Mouse (Mus musculus) liver, embryonic 12.5 days (tissue): ENCODE results near the gene Adra2c. TPM values are rescaled to one million over a fixed set of nuclear protein-coding genes. Genes with fewer than 3 reads are reported as not detected.
A peak's percentile ranks its signal among the peaks of the same experiment; 100 is the strongest.

ENCODE experiments used
- ATAC-seq: fragments of 200-750 bp; cut with Nextera tagmentation; 2 replicates; pipeline ENCODE4 v1.8.0; 2017; ENCODE audit warnings: moderate number of reproducible peaks, mild to moderate bottlenecking, moderate library complexity
- H3K27ac ChIP-seq: fragments of 300-500 bp; sonication (generic); 2 replicates; pipeline ENCODE4 v1.5.1; 2016; ENCODE audit warnings: mild to moderate bottlenecking
- H3K27me3 ChIP-seq: fragments of 300-500 bp; sonication (generic); replicated peaks from 2 replicates; pipeline ENCODE4 v1.6.1; 2016; ENCODE audit warnings: mild to moderate bottlenecking, moderate library complexity
- H3K36me3 ChIP-seq: fragments of 300-500 bp; sonication (generic); 2 replicates; pipeline ENCODE4 v1.6.1; 2016; ENCODE audit warnings: mild to moderate bottlenecking, moderate library complexity
- H3K4me1 ChIP-seq: fragments of 300-500 bp; sonication (generic); 2 replicates; pipeline ENCODE4 v1.6.1; 2016
- H3K4me2 ChIP-seq: fragments of 300-500 bp; sonication (generic); 2 replicates; pipeline ENCODE4 v1.6.1; 2016; ENCODE audit warnings: mild to moderate bottlenecking, moderate library complexity
- H3K4me3 ChIP-seq: fragments of 300-500 bp; sonication (generic); 2 replicates; pipeline ENCODE4 v1.5.1; 2016; ENCODE audit warnings: mild to moderate bottlenecking, moderate library complexity
- H3K9ac ChIP-seq: fragments of 300-500 bp; sonication (generic); 2 replicates; pipeline ENCODE4 v1.6.1; 2016; ENCODE audit warnings: mild to moderate bottlenecking, moderate library complexity
- H3K9me3 ChIP-seq: fragments of 300-500 bp; sonication (generic); replicated peaks from 2 replicates; pipeline ENCODE4 v1.6.1; 2016; ENCODE audit warnings: mild to moderate bottlenecking, moderate library complexity
- WGBS: fragments of 180-500 bp; shearing (Covaris S2); methylation state at CpG from one replicate; pipeline ENCODE4 v1.1.7; 2016; ENCODE audit not compliant: insufficient replicate concordance; 5-methylcytosine and 5-hydroxymethylcytosine counted together
- polyA plus RNA-seq: library from polyadenylated mRNA; unstranded; fragments of >200 nt; fragmentation: Nextera tagmentation; extraction: Ambion mirVana; gene quantifications from 2 replicates; pipeline ENCODE4 v1.2.1, GENCODE M21; 2016

The Adra2c gene
- polyA plus RNA-seq, 1 experiment from 2014 or later = 0.06 TPM

GRCm38 (mm10) chr5:35313231-35313821 is 35.2 kb downstream of the Adra2c start:
- Histone ChIP-seq H3K4me1 (no peaks in the 10 kb centered on the region), H3K36me3 (no peaks in the 10 kb centered on the region), H3K4me3 (0 out of 2 replicates have a peak overlapping the region, but pooled peaks have one; percentile 3), H3K27ac (no peak overlapping the region), H3K9me3 (no peaks in the 10 kb centered on the region), H3K9ac (no peak overlapping the region), H3K27me3 (peaks cover 57% of the 10 kb centered on the region), H3K4me2 (peak overlapping the region; percentile 37)
- no peak for ATAC-seq
- 5% methylated on average over 21 of the region's 21 CpGs for WGBS

- Histone ChIP-seq H3K4me1 (no peaks in the 10 kb centered on the region), H3K27ac (no peak overlapping the region), H3K9me3 (no peaks in the 10 kb centered on the region), H3K4me2 (peak overlapping the region; percentile 37), H3K36me3 (no peaks in the 10 kb centered on the region), H3K27me3 (peaks cover 57% of the 10 kb centered on the region), H3K4me3 (peak overlapping the region; percentile 3; the same call in 1 of the 2 replicates), H3K9ac (no peak overlapping the region)
- 18% methylated on average over 18 of the region's 18 CpGs for WGBS
- no peak for ATAC-seq
Measured at GRCm38 (mm10) chr5:35313826-35314586, 35.9 kb downstream of the Adra2c start.

- Histone ChIP-seq H3K4me1 (no peaks in the 10 kb centered on the region), H3K4me3 (no peak overlapping the region), H3K27ac (no peak overlapping the region), H3K36me3 (no peaks in the 10 kb centered on the region), H3K9ac (no peak overlapping the region), H3K27me3 (peaks cover 57% of the 10 kb centered on the region), H3K4me2 (no peak overlapping the region), H3K9me3 (no peaks in the 10 kb centered on the region)
- 31% methylated on average over 3 of the region's 3 CpGs for whole genome bisulfite sequencing
- no peak for ATAC-seq
Measured at GRCm38 (mm10) chr5:35314629-35315028, 36.5 kb downstream of the Adra2c start.

- 53% methylated on average over 3 of the region's 3 CpGs for WGBS
- Histone ChIP-seq H3K9ac (no peak overlapping the region), H3K4me3 (no peak overlapping the region), H3K9me3 (no peaks in the 10 kb centered on the region), H3K27me3 (peaks cover 57% of the 10 kb centered on the region), H3K4me1 (no peaks in the 10 kb centered on the region), H3K36me3 (no peaks in the 10 kb centered on the region), H3K27ac (no peak overlapping the region), H3K4me2 (no peak overlapping the region)
- no peak for ATAC-seq
Measured at GRCm38 (mm10) chr5:35315204-35315603, 37.1 kb downstream of the Adra2c start.

- no peak overlapping the region for H3K4me2 ChIP-seq
- no peaks in the 10 kb centered on the region for H3K36me3 ChIP-seq
- no peak overlapping the region for H3K4me3 ChIP-seq
- no peaks in the 10 kb centered on the region for H3K4me1 ChIP-seq
- H3K9ac ChIP-seq = no peak overlapping the region
- H3K27ac ChIP-seq = no peak overlapping the region
- 45% methylated on average over 2 of the region's 2 CpGs for WGBS
- H3K27me3 ChIP-seq = peaks cover 15% of the 10 kb centered on the region
- no peak for ATAC-seq
- H3K9me3 ChIP-seq = no peaks in the 10 kb centered on the region
Measured at GRCm38 (mm10) chr5:35320650-35321049, 42.5 kb downstream of the Adra2c start.

GRCm38 (mm10) chr5:35330822-35331221 is 52.7 kb downstream of the Adra2c start:
- no peaks in the 10 kb centered on the region for H3K9me3 ChIP-seq
- H3K4me2 ChIP-seq = no peak overlapping the region
- no peak overlapping the region for H3K9ac ChIP-seq
- H3K36me3 ChIP-seq = no peaks in the 10 kb centered on the region
- 57% methylated on average over 4 of the region's 4 CpGs for WGBS
- no peak overlapping the region for H3K4me3 ChIP-seq
- H3K27me3 ChIP-seq = peaks cover 5% of the 10 kb centered on the region; the same call in 1 of the 2 replicates
- no peak overlapping the region for H3K27ac ChIP-seq
- no peak for ATAC-seq
- H3K4me1 ChIP-seq = no peaks in the 10 kb centered on the region

Other genes with a start within 250 kb of the Adra2c start
- 43.3 and 44.1 TPM in 2 replicates for gene Hgfac, start 236.8 kb upstream of the Adra2c start, polyA plus RNA-seq
- 0.07 TPM in 1 of 2 replicates, not detected in the other for gene Dok7, start 221.6 kb upstream of the Adra2c start, polyA plus RNA-seq
- 77.1 and 78.4 TPM in 2 replicates for gene Lrpap1, start 172.6 kb upstream of the Adra2c start, polyA plus RNA-seq
- gene Hmx1, start 110.8 kb downstream of the Adra2c start, polyA plus RNA-seq = 0.32 TPM in 1 of 2 replicates, not detected in the other
- gene Cpz, start 247.4 kb downstream of the Adra2c start, polyA plus RNA-seq = 1.8 and 1.9 TPM in 2 replicates